Mouse (Mus musculus): ENCODE results near the gene Keap1. TPM values are rescaled to one million over a fixed set of nuclear protein-coding genes. Genes with fewer than 3 reads are reported as not detected.
"Not testable (repeated sequence)": the region's sequence is repeated elsewhere in the genome, so short reads cannot be mapped to it uniquely, and the experiment has no call there.

Gene Keap1
- polyA plus RNA-seq, 1 experiment from 2014 or later, result 23.2 TPM

- no peaks in the 10 kb centered on the region for H3K36me3 ChIP-seq (replicated peaks; ENCODE audit: control insufficient read depth, insufficient read depth, low read depth, low read length)
- peak overlapping the region; percentile 22 for H3K4me3 ChIP-seq (ENCODE audit: low read depth, low read length)
- ATAC-seq (replicated peaks; ENCODE audit: insufficient number of reproducible peaks, low FRiP score, low TSS enrichment, low read depth) (0 out of 2 replicates have a peak, but pooled peaks have one; percentile 22), DNase-seq (ENCODE audit: low spot score) (no peak)
- H3K27ac ChIP-seq (replicated peaks; ENCODE audit: low read depth, low read length), result no peak overlapping the region
- no peaks in the 10 kb centered on the region; the same call in 1 of the 2 replicates for H3K4me1 ChIP-seq (ENCODE audit: control insufficient read depth, insufficient read depth, low read length)
- peak overlapping the region; percentile 33 for H3K4me2 ChIP-seq (ENCODE audit: low read depth, low read length)
- peak overlapping the region; percentile 50 for H3K9ac ChIP-seq (replicated peaks; ENCODE audit: low read length)
- WGBS, result 42% methylated on average over 19 of the region's 19 CpGs
- no peaks in the 10 kb centered on the region for H3K27me3 ChIP-seq (ENCODE audit: control insufficient read depth, insufficient read depth, low read length)
- no peaks in the 10 kb centered on the region for H3K9me3 ChIP-seq (replicated peaks; ENCODE audit: control insufficient read depth, low read length)
These were observed 42.4 kb downstream of the Keap1 start for GRCm38 (mm10) chr9:21196521-21197433.

DNA sequence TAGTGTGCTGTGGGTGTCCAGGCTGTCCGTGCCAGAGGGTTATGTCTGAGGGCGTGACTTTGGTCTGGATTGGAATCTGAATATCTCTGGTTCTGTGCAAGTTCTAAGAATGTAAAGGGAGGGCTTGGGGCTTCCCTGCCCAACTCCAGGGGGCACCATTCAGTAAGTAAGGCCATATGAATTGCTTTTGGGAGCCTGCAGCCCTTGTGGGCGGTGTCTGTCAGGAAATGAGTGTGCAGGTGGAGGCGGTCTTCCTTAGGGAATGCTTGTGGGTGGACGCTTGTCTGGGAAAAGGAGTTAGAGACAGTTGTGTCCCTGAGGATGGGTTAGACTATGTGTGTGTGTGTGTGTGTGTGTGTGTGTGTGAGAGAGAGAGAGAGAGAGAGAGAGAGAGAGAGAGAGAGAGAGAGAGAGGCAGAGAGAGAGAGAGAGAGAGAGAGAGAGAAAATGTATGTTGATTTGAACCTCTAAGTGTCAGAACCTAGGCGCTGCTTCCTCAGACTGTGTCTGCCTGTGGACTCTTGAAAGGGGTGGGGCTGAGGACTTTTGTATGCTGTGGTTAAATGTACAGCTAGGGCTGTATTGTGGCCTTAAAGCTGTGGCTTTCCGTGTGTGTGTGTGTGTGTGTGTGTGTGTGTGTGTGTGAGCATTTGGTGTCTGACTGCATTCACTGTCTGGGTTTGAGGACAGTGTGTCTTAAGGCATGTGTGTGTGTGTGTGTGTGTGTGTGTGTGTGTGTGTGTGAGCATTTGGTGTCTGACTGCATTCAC is 43.2 kb downstream of the Keap1 start:
- H3K27ac ChIP-seq (replicated peaks; ENCODE audit: low read depth, low read length); H3K4me1 ChIP-seq (ENCODE audit: control insufficient read depth, insufficient read depth, low read length); H3K4me3 ChIP-seq (ENCODE audit: low read depth, low read length); H3K9me3 ChIP-seq (replicated peaks; ENCODE audit: control insufficient read depth, low read length); H3K27me3 ChIP-seq (ENCODE audit: control insufficient read depth, insufficient read depth, low read length); H3K4me2 ChIP-seq (ENCODE audit: low read depth, low read length); H3K36me3 ChIP-seq (replicated peaks; ENCODE audit: control insufficient read depth, insufficient read depth, low read depth, low read length); ATAC-seq (replicated peaks; ENCODE audit: insufficient number of reproducible peaks, low FRiP score, low TSS enrichment, low read depth); DNase-seq (ENCODE audit: low spot score); H3K9ac ChIP-seq (replicated peaks; ENCODE audit: low read length): not testable (repeated sequence)
- WGBS, result 61% methylated on average over 7 of the region's 7 CpGs

DNA sequence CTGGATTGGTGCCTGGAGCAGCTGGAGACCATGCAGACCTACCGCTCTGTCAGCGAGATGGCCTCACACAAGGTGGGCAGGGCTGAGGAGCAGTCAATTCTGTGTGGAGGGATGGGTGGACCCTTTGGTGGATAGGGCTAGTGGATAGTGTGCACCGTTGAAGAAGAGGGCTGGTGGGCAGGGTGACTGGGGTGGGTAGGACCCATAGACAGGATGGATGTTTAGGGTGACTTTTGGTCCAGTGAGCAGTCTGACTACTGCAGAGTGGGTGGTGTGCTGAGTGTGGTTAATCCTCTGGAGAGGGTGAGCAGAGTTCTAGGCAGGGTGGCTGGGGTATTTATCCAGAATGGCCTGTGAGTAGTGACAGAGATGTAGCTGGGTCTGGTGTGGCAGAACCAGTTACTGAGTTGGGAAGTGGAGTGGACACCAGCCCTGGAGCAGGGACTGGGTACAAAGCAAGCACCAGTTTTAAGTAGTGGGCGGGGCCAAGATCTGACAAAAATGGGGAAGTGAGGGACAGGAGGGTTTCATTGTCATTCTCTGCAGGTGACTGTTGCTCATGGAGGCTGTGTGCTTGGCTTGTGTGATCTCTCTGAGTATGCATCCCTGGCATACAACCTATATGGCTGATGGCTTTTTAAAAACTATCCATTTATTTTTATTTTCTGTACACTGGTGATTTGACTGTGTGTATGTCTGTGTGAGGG is 44.2 kb downstream of the Keap1 start:
- Histone ChIP-seq H3K4me2 (ENCODE audit: low read depth, low read length) (no peak overlapping the region), H3K9ac (replicated peaks; ENCODE audit: low read length) (no peak overlapping the region), H3K4me3 (ENCODE audit: low read depth, low read length) (no peak overlapping the region), H3K4me1 (ENCODE audit: control insufficient read depth, insufficient read depth, low read length) (no peaks in the 10 kb centered on the region; the same call in 1 of the 2 replicates), H3K27ac (replicated peaks; ENCODE audit: low read depth, low read length) (no peak overlapping the region), H3K9me3 (replicated peaks; ENCODE audit: control insufficient read depth, low read length) (no peaks in the 10 kb centered on the region), H3K36me3 (replicated peaks; ENCODE audit: control insufficient read depth, insufficient read depth, low read depth, low read length) (no peaks in the 10 kb centered on the region), H3K27me3 (ENCODE audit: control insufficient read depth, insufficient read depth, low read length) (no peaks in the 10 kb centered on the region)
- WGBS, result 83% methylated on average over 4 of the region's 4 CpGs
- ATAC-seq (replicated peaks; ENCODE audit: insufficient number of reproducible peaks, low FRiP score, low TSS enrichment, low read depth) (no peak), DNase-seq (ENCODE audit: low spot score) (no peak)

DNA sequence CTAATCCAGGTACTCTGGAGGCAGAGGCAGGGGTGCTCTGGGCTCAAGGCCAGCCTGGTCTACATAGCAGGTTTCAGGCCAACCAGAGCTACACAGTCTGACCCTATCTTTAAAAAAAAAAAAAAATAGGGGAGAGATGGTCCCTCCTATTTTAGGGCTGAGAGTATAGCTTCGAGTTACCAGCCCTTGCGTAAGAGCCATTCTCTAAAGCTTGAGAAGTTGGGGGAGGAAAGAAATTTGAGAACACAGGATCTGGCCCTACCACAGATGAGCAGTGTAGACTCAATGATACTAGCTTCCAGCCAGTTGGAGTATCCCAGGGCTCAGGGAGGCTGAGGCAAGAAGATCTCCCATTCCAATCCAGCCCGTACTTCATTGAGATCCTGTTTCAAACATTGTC is 45.4 kb downstream of the Keap1 start:
- Histone ChIP-seq H3K9me3 (replicated peaks; ENCODE audit: control insufficient read depth, low read length) (no peaks in the 10 kb centered on the region), H3K4me3 (ENCODE audit: low read depth, low read length) (no peak overlapping the region), H3K36me3 (replicated peaks; ENCODE audit: control insufficient read depth, insufficient read depth, low read depth, low read length) (no peaks in the 10 kb centered on the region), H3K27ac (replicated peaks; ENCODE audit: low read depth, low read length) (no peak overlapping the region), H3K4me2 (ENCODE audit: low read depth, low read length) (no peak overlapping the region), H3K27me3 (ENCODE audit: control insufficient read depth, insufficient read depth, low read length) (no peaks in the 10 kb centered on the region), H3K9ac (replicated peaks; ENCODE audit: low read length) (no peak overlapping the region), H3K4me1 (ENCODE audit: control insufficient read depth, insufficient read depth, low read length) (no peaks in the 10 kb centered on the region; the same call in 1 of the 2 replicates)
- no peak for ATAC-seq (replicated peaks; ENCODE audit: insufficient number of reproducible peaks, low FRiP score, low TSS enrichment, low read depth)
- DNase-seq (ENCODE audit: low spot score), result no peak
- WGBS, result 79% methylated on average over 3 of the region's 3 CpGs

- H3K9me3 ChIP-seq (replicated peaks; ENCODE audit: control insufficient read depth, low read length), result no peaks in the 10 kb centered on the region
- H3K36me3 ChIP-seq (replicated peaks; ENCODE audit: control insufficient read depth, insufficient read depth, low read depth, low read length), result no peaks in the 10 kb centered on the region
- H3K27me3 ChIP-seq (ENCODE audit: control insufficient read depth, insufficient read depth, low read length), result no peaks in the 10 kb centered on the region
- H3K4me3 ChIP-seq (ENCODE audit: low read depth, low read length), result no peak overlapping the region
- no peaks in the 10 kb centered on the region for H3K4me1 ChIP-seq (ENCODE audit: control insufficient read depth, insufficient read depth, low read length)
- H3K9ac ChIP-seq (replicated peaks; ENCODE audit: low read length), result no peak overlapping the region
- 72% methylated on average over 3 of the region's 3 CpGs for WGBS
- H3K4me2 ChIP-seq (ENCODE audit: low read depth, low read length), result no peak overlapping the region
- no peak for ATAC-seq (replicated peaks; ENCODE audit: insufficient number of reproducible peaks, low FRiP score, low TSS enrichment, low read depth)
- no peak overlapping the region for H3K27ac ChIP-seq (replicated peaks; ENCODE audit: low read depth, low read length)
- no peak for DNase-seq (ENCODE audit: low spot score)
These were observed 48.5 kb downstream of the Keap1 start for GRCm38 (mm10) chr9:21190670-21191069.

DNA sequence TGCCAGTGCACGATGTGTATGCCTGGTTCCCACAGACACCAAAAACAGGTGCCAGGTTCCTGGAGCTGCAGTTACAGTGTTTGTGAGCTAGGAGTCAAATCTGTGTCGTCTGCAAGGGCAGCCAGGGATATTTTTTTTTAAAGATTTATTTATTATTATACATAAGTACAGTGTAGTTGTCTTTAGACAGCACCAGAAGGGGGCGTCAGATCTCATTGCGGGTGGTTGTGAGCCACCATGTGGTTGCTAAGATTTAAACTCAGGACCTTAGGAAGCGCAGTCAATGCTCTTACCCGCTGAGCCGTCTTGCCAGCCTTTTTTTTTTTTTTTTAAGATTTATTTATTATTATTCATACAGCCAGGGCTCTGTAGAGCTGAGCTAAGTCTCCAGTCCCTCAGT is 49.3 kb downstream of the Keap1 start:
- WGBS, result 45% methylated on average over 7 of the region's 7 CpGs
- ATAC-seq (replicated peaks; ENCODE audit: insufficient number of reproducible peaks, low FRiP score, low TSS enrichment, low read depth) (no peak), DNase-seq (ENCODE audit: low spot score) (peak; percentile 33)
- Histone ChIP-seq H3K27ac (replicated peaks; ENCODE audit: low read depth, low read length) (no peak overlapping the region), H3K4me3 (ENCODE audit: low read depth, low read length) (no peak overlapping the region), H3K9ac (replicated peaks; ENCODE audit: low read length) (no peak overlapping the region), H3K36me3 (replicated peaks; ENCODE audit: control insufficient read depth, insufficient read depth, low read depth, low read length) (no peaks in the 10 kb centered on the region), H3K9me3 (replicated peaks; ENCODE audit: control insufficient read depth, low read length) (no peaks in the 10 kb centered on the region), H3K4me2 (ENCODE audit: low read depth, low read length) (no peak overlapping the region), H3K27me3 (ENCODE audit: control insufficient read depth, insufficient read depth, low read length) (no peaks in the 10 kb centered on the region), H3K4me1 (ENCODE audit: control insufficient read depth, insufficient read depth, low read length) (no peaks in the 10 kb centered on the region)

DNA sequence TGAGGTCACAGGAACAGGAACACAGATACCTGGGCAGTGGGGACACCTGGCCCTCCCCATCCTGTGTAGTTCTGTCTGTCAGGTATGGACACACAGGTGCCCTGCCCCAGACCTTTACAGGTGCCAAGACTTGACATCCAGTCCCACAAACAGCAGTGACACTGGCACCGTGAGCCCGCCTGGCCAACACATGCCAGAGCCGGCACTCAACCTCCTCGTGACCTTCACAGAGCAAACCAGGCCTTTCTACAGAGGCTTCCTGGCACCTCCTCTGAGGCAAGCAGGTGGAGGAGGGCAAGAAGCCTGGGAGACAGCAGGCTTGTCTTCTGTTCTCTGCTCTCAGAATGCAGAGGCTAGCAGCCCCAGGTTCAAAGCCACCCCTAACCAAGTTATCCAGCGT is 53.7 kb downstream of the Keap1 start:
- H3K27me3 ChIP-seq (ENCODE audit: control insufficient read depth, insufficient read depth, low read length), result peaks cover 3% of the 10 kb centered on the region; the same call in 1 of the 2 replicates
- ATAC-seq (replicated peaks; ENCODE audit: insufficient number of reproducible peaks, low FRiP score, low TSS enrichment, low read depth) (no peak), DNase-seq (ENCODE audit: low spot score) (no peak)
- peaks cover 2% of the 10 kb centered on the region; the same call in 1 of the 2 replicates for H3K4me1 ChIP-seq (ENCODE audit: control insufficient read depth, insufficient read depth, low read length)
- 69% methylated on average over 5 of the region's 5 CpGs for WGBS
- H3K9me3 ChIP-seq (replicated peaks; ENCODE audit: control insufficient read depth, low read length), result no peaks in the 10 kb centered on the region
- H3K9ac ChIP-seq (replicated peaks; ENCODE audit: low read length), result no peak overlapping the region
- no peak overlapping the region for H3K4me3 ChIP-seq (ENCODE audit: low read depth, low read length)
- no peaks in the 10 kb centered on the region for H3K36me3 ChIP-seq (replicated peaks; ENCODE audit: control insufficient read depth, insufficient read depth, low read depth, low read length)
- H3K4me2 ChIP-seq (ENCODE audit: low read depth, low read length), result no peak overlapping the region
- H3K27ac ChIP-seq (replicated peaks; ENCODE audit: low read depth, low read length), result no peak overlapping the region
